Mouse (Mus musculus) MEL (cell line): Measurements from ENCODE around the gene Ppp4r2. TPM values are rescaled to one million over a fixed set of nuclear protein-coding genes. Genes with fewer than 3 reads are reported as not detected.

Source experiments
- DNase-seq: peaks from one replicate; pipeline ENCODE4 v3.0.0; 2011; ENCODE audit warnings: low read depth, low spot score
- H3K27ac ChIP-seq: 2 replicates; pipeline ENCODE4 v1.5.1; 2012; ENCODE audit warnings: low read depth, mild to moderate bottlenecking, control low read depth, low read length, moderate library complexity; ENCODE audit not compliant: control insufficient read depth
- H3K27me3 ChIP-seq, 2 experiments: fragments of 150-350 bp in 1 of 2; sonication (generic) in 1 of 2; 2 replicates each; pipeline ENCODE4 v1.6.1; 2012; ENCODE audit warnings: low read length in 2 of 2, mild to moderate bottlenecking in 2 of 2, improper control_type of control experiment in 1 of 2, moderate library complexity in 1 of 2; ENCODE audit not compliant: insufficient read depth in 2 of 2, control insufficient read depth in 1 of 2
- H3K36me3 ChIP-seq, 2 experiments: 2 replicates each; pipeline ENCODE4 v1.6.1; 2012 to 2014; ENCODE audit warnings: low read length in 2 of 2, improper control_type of control experiment in 1 of 2, inconsistent platforms in 1 of 2, mild to moderate bottlenecking in 1 of 2; ENCODE audit not compliant: insufficient read depth in 2 of 2, control insufficient read depth in 1 of 2
- H3K4me1 ChIP-seq, 2 experiments: fragments of 150-350 bp in 1 of 2; sonication (generic) in 1 of 2; 2 replicates each; pipeline ENCODE4 v1.6.1; 2012; ENCODE audit warnings: low read length in 2 of 2, improper control_type of control experiment in 1 of 2, mild to moderate bottlenecking in 1 of 2; ENCODE audit not compliant: insufficient read depth in 2 of 2, control insufficient read depth in 1 of 2
- H3K4me3 ChIP-seq, 2 experiments: fragments of 150-350 bp in 1 of 2; sonication (generic) in 1 of 2; 2 replicates each; pipeline ENCODE4 v1.5.1; 2012; ENCODE audit warnings: low read depth in 2 of 2, low read length in 2 of 2, mild to moderate bottlenecking in 2 of 2, moderate library complexity in 2 of 2, control low read depth in 1 of 2, improper control_type of control experiment in 1 of 2; ENCODE audit not compliant: control insufficient read depth in 1 of 2, insufficient read depth in 1 of 2
- H3K79me2 ChIP-seq: 2 replicates; pipeline ENCODE4 v1.6.1; 2012; ENCODE audit warnings: mild to moderate bottlenecking, low read length, moderate library complexity; ENCODE audit not compliant: control insufficient read depth, poor library complexity, insufficient read depth
- H3K9ac ChIP-seq: 2 replicates; pipeline ENCODE4 v1.6.1; 2012; ENCODE audit warnings: low read depth, mild to moderate bottlenecking, control low read depth, low read length, moderate library complexity; ENCODE audit not compliant: control insufficient read depth, poor library complexity, severe bottlenecking
- H3K9me3 ChIP-seq: fragments of 150-350 bp; sonication (generic); replicated peaks from 2 replicates; pipeline ENCODE4 v1.6.1; 2012; ENCODE audit warnings: mild to moderate bottlenecking, low read length, improper control_type of control experiment, moderate library complexity; ENCODE audit not compliant: insufficient read depth
- CHD2 ChIP-seq: IDR thresholded peaks from 2 replicates; pipeline ENCODE4 v1.6.1; 2011; ENCODE audit warnings: low read length, improper control_type of control experiment
- E2F4 ChIP-seq: IDR thresholded peaks from 2 replicates; pipeline ENCODE4 v1.6.1; 2011; ENCODE audit warnings: low read depth, low read length, improper control_type of control experiment, borderline replicate concordance
- ELF1 ChIP-seq: IDR thresholded peaks from 2 replicates; pipeline ENCODE4 v1.6.1; 2014; ENCODE audit warnings: low read depth, mild to moderate bottlenecking, inconsistent platforms, low read length, improper control_type of control experiment, moderate library complexity
- EP300 ChIP-seq, 2 experiments: IDR thresholded peaks; 2 replicates each; pipeline ENCODE4 v1.6.1; 2011; ENCODE audit warnings: improper control_type of control experiment in 2 of 2, low read length in 2 of 2, low read depth in 1 of 2, mild to moderate bottlenecking in 1 of 2
- GABPA ChIP-seq: IDR thresholded peaks from 2 replicates; pipeline ENCODE4 v1.6.1; 2012; ENCODE audit warnings: low read depth, mild to moderate bottlenecking, inconsistent platforms, low read length, improper control_type of control experiment, moderate library complexity
- GATA1 ChIP-seq: IDR thresholded peaks from 2 replicates; pipeline ENCODE4 v1.6.1; 2011; ENCODE audit warnings: low read depth, low read length, improper control_type of control experiment
- HCFC1 ChIP-seq: IDR thresholded peaks from 2 replicates; pipeline ENCODE4 v1.6.1; 2012; ENCODE audit warnings: low read depth, mild to moderate bottlenecking, inconsistent platforms, low read length, improper control_type of control experiment, moderate library complexity
- KAT2A ChIP-seq: conservative IDR thresholded peaks from 2 replicates; pipeline ENCODE4 v1.6.1; 2012; ENCODE audit warnings: low read depth, low read length, improper control_type of control experiment, inconsistent platforms
- MAFK ChIP-seq: IDR thresholded peaks from 2 replicates; pipeline ENCODE4 v1.6.1; 2011; ENCODE audit warnings: low read depth, mild to moderate bottlenecking, low read length, improper control_type of control experiment, borderline replicate concordance
- MEF2A ChIP-seq: IDR thresholded peaks from 2 replicates; pipeline ENCODE4 v1.6.1; 2014; ENCODE audit warnings: low read depth, mild to moderate bottlenecking, inconsistent platforms, low read length, improper control_type of control experiment; ENCODE audit not compliant: poor library complexity, insufficient replicate concordance, severe bottlenecking; ENCODE audit errors: extremely low read depth
- MXI1 ChIP-seq: IDR thresholded peaks from 2 replicates; pipeline ENCODE4 v1.6.1; 2011; ENCODE audit warnings: mild to moderate bottlenecking, low read depth, low read length, improper control_type of control experiment
- MYB ChIP-seq: IDR thresholded peaks from 2 replicates; pipeline ENCODE4 v1.6.1; 2011; ENCODE audit warnings: mild to moderate bottlenecking, low read depth, low read length, improper control_type of control experiment
- MYC ChIP-seq: IDR thresholded peaks from 2 replicates; pipeline ENCODE4 v1.6.1; 2011; ENCODE audit warnings: low read depth, mild to moderate bottlenecking, low read length, improper control_type of control experiment, moderate library complexity
- NELFE ChIP-seq: IDR thresholded peaks from 2 replicates; pipeline ENCODE4 v1.6.1; 2011; ENCODE audit warnings: low read depth, low read length, improper control_type of control experiment
- RAD21 ChIP-seq: IDR thresholded peaks from 2 replicates; pipeline ENCODE4 v1.6.1; 2011; ENCODE audit warnings: mild to moderate bottlenecking, low read depth, low read length, improper control_type of control experiment
- RCOR1 ChIP-seq: IDR thresholded peaks from 2 replicates; pipeline ENCODE4 v1.6.1; 2012; ENCODE audit warnings: low read depth, mild to moderate bottlenecking, inconsistent platforms, low read length, improper control_type of control experiment
- SMC3 ChIP-seq: IDR thresholded peaks from 2 replicates; pipeline ENCODE4 v1.6.1; 2011; ENCODE audit warnings: low read depth, low read length, improper control_type of control experiment
- TAL1 ChIP-seq: IDR thresholded peaks from 2 replicates; pipeline ENCODE4 v1.6.1; 2012; ENCODE audit warnings: mild to moderate bottlenecking, inconsistent platforms, low read length, moderate library complexity, mixed read lengths
- TCF12 ChIP-seq: IDR thresholded peaks from 2 replicates; pipeline ENCODE4 v1.6.1; 2014; ENCODE audit warnings: low read depth, mild to moderate bottlenecking, inconsistent platforms, low read length, improper control_type of control experiment, moderate library complexity
- ZC3H11A ChIP-seq: IDR thresholded peaks from 2 replicates; pipeline ENCODE4 v1.6.1; 2012; ENCODE audit warnings: low read depth, mild to moderate bottlenecking, inconsistent platforms, low read length, improper control_type of control experiment
- ZKSCAN1 ChIP-seq: IDR thresholded peaks from 2 replicates; pipeline ENCODE4 v1.6.1; 2012; ENCODE audit warnings: low read depth, mild to moderate bottlenecking, inconsistent platforms, low read length, improper control_type of control experiment, moderate library complexity
- ZMIZ1 ChIP-seq: IDR thresholded peaks from 2 replicates; pipeline ENCODE4 v1.6.1; 2012; ENCODE audit warnings: low read depth, mild to moderate bottlenecking, inconsistent platforms, low read length, improper control_type of control experiment, moderate library complexity
- polyA plus RNA-seq, 2 experiments: library from polyadenylated mRNA; stranded (reverse) in 1 of 2; unstranded in 1 of 2; fragments of >175 nt in 1 of 2; fragments of >200 nt in 1 of 2; gene quantifications; 2 replicates each; pipeline versions ENCODE4 v1.2.1 to v1.2.4; 2012; ENCODE audit warnings: low replicate concordance in 2 of 2, low read depth in 1 of 2; ENCODE audit not compliant: insufficient read length in 2 of 2, insufficient read depth in 1 of 2, missing spikeins in 1 of 2
- total RNA-seq: library from RNA; depleted of rRNA; stranded (reverse); fragments of 300-350 nt; gene quantifications from 2 replicates; pipeline ENCODE4 v1.2.3, GENCODE M21; 2012

Ppp4r2 gene
- total and polyA plus RNA-seq, 3 experiments = 57.1 to 61.4 TPM; not detected in 1

DNA sequence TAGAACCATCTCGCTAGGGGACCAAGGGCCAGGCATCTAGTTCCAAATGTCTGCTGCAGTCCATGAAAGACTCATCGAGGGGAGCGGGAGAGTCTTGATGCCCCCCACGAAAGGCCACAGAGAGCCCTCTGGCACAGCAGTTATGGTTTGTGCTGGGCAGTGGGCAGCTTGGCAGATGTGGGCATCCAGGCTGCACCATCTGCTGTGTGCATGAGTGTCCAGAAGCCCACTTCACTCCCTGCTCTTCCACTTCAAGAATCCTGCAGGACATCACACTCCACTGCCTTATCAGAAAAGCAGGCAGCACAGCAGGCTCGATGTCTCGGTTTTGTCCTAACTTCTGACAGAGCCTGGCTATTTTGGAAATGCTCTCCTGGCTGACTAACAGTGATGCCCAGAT lies 55.9 kb downstream of the Ppp4r2 start:
- Histone ChIP-seq H3K4me1 (no peaks in the 10 kb centered on the region), H3K9ac (no peak overlapping the region), H3K9me3 (no peaks in the 10 kb centered on the region), H3K27me3 (no peaks in the 10 kb centered on the region; a peak in 1 of 4 replicates), H3K27ac (no peak overlapping the region), H3K79me2 (no peaks in the 10 kb centered on the region), H3K4me3 (no peak overlapping the region), H3K36me3 (no peaks in the 10 kb centered on the region)
- TF ChIP-seq MAFK = no peak
- no peak for TF ChIP-seq ZC3H11A
- no peak for TF ChIP-seq ELF1
- TF ChIP-seq E2F4 = no peak
- no peak for TF ChIP-seq NELFE
- TF ChIP-seq RCOR1 = no peak
- no peak for TF ChIP-seq ZMIZ1
- TF ChIP-seq HCFC1 = no peak
- no peak for TF ChIP-seq GABPA
- no peak for TF ChIP-seq MEF2A
- no peak for TF ChIP-seq SMC3
- TF ChIP-seq KAT2A = no peak
- TF ChIP-seq GATA1 = no peak
- no peak for TF ChIP-seq ZKSCAN1
- TF ChIP-seq MYB = no peak
- no peak for TF ChIP-seq MYC
- no peak for TF ChIP-seq EP300 (IDR thresholded peaks at IDR 0.05; ENCODE audit: low read depth in 1 of 2, low read length in 2 of 2)
- no peak for TF ChIP-seq TAL1
- no peak for DNase-seq

DNA sequence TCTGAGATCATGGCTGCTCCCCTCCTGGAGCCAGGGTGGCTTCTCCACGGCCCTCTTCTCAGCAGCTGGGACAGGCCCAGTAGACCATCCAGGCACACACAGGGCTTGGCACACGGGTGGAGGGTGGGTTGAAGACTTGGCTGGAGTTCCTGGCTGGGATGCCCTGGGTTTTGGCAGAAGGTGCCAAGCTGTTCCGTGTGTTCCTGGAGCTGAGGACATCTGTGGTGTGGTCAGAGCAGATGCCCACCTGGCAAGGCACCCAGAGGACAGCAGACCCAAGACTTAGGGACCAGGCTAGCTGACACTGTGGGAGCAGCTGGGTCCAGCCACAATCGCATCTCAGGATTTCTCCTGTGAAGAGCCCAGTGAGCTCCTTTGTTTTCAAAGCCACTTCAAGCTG lies 59.1 kb downstream of the Ppp4r2 start:
- no peak overlapping the region for H3K4me3 ChIP-seq
- H3K9ac ChIP-seq = no peak overlapping the region
- H3K36me3 ChIP-seq = no peaks in the 10 kb centered on the region
- no peak for TF ChIP-seq MEF2A
- TF ChIP-seq TCF12 = no peak
- TF ChIP-seq ZKSCAN1 = no peak
- no peak for TF ChIP-seq RAD21
- no peak for TF ChIP-seq CHD2
- TF ChIP-seq HCFC1 = no peak
- no peak for TF ChIP-seq GATA1
- no peak for TF ChIP-seq MYB
- TF ChIP-seq MXI1 = no peak
- H3K9me3 ChIP-seq = no peaks in the 10 kb centered on the region
- DNase-seq = no peak
- H3K27me3 ChIP-seq = no peaks in the 10 kb centered on the region; a peak in 1 of 4 replicates
- H3K4me1 ChIP-seq = no peaks in the 10 kb centered on the region
- no peak overlapping the region for H3K27ac ChIP-seq
- H3K79me2 ChIP-seq = no peaks in the 10 kb centered on the region
